Mouse (Mus musculus) testis, adult 2 months (tissue): ENCODE results near the gene Tigd4.

Source experiments
- CTCF ChIP-seq: fragments of 200-500 bp; IDR thresholded peaks from 2 replicates; pipeline ENCODE4 v1.5.1; 2012; ENCODE audit warnings: low read depth, mild to moderate bottlenecking, inconsistent platforms, low read length, moderate library complexity; ENCODE audit not compliant: control insufficient read depth, insufficient read depth, insufficient replicate concordance
- POLR2A ChIP-seq: fragments of 200-500 bp; IDR thresholded peaks from 2 replicates; pipeline ENCODE4 v1.6.1; 2012; ENCODE audit warnings: low read depth, mild to moderate bottlenecking, inconsistent platforms, low read length, moderate library complexity; ENCODE audit not compliant: control insufficient read depth

- TF ChIP-seq CTCF (no peak), POLR2A (no peak)
These were observed 2.4 kb downstream of the Tigd4 start for GRCm38 (mm10) chr3:84595677-84596234.
